Mouse (Mus musculus) macrophage (primary cell): ENCODE measurements at regions not wholly inside any gene's neighbourhood (a gene's known extent, or its start where the extent isn't known, plus 50 kb on each side); places are given as distances from the start of the nearest gene placed in this dataset.

Source experiments
- H3K27ac ChIP-seq: fragments of 350-480 bp; formaldehyde crosslinking; 2 replicates; pipeline ENCODE4 v1.9.0; 2021
- H3K36me3 ChIP-seq: fragments of 350-480 bp; formaldehyde crosslinking; 2 replicates; pipeline ENCODE4 v1.9.0; 2021; ENCODE audit errors: inconsistent target
- H3K4me3 ChIP-seq: fragments of 350-480 bp; formaldehyde crosslinking; 2 replicates; pipeline ENCODE4 v1.9.0; 2021; ENCODE audit errors: inconsistent target
- H3K79me2 ChIP-seq: fragments of 350-480 bp; formaldehyde crosslinking; 2 replicates; pipeline ENCODE4 v1.9.0; 2021; ENCODE audit errors: inconsistent target
- WGBS: methylation state at CpG from one replicate; pipeline ENCODE4 v1.1.7; 2026; ENCODE audit warnings: inconsistent platforms; ENCODE audit not compliant: missing documents; 5-methylcytosine and 5-hydroxymethylcytosine counted together

DNA sequence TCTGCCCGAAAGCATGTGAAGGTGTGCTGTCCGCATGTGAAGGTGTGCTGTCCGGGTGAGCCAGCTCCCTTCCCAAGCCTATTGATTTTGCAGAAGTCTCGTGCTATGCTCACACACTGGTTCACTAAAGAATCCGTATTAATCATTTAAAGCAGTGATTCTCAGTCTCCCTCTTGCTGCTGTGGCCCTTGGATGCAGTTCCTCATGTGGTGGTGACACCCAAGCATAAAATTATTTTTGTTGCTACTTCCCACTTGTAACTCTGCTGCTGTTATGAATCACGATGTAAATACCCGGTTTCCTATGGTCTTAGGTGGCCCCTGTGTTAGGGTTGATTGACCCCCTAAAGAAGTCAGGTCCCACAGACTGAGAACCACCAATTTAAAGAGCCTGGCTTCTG is 55.7 kb upstream of the Emb start:
- Histone ChIP-seq H3K27ac (no peak overlapping the region), H3K79me2 (no peaks in the 10 kb centered on the region), H3K4me3 (no peak overlapping the region), H3K36me3 (no peaks in the 10 kb centered on the region)
- WGBS: 74% methylated on average over 7 of the region's 7 CpGs

DNA sequence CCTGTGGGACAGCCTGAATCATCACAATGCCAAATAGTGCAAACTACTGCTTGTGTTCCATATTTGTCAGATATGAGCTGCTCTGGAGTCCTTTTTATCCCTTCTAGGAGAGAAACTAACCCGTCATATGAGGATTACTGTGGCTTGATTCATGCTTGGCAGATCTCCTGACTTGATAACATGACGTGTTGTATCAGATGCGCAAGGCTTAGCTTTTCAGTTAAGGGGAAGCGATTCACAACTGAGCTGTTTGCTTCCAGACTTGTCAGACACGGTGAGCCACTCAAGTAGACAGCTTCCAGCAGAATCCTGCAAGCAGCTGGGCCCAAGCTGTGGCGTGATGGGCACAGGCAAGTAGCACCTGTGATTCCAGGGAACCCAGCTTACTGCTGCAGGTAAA is 64.5 kb upstream of the Emb start:
- no peak overlapping the region for H3K4me3 ChIP-seq
- H3K36me3 ChIP-seq: no peaks in the 10 kb centered on the region
- WGBS: 41% methylated on average over 6 of the region's 6 CpGs

GRCm38 (mm10) chr13:117143255-117143654 is 65.1 kb upstream of the Emb start:
- Histone ChIP-seq H3K36me3 (no peaks in the 10 kb centered on the region), H3K79me2 (no peaks in the 10 kb centered on the region), H3K27ac (no peak overlapping the region), H3K4me3 (no peak overlapping the region)
- WGBS: 90% methylated on average over 4 of the region's 4 CpGs

More for the DNA sequence above, 64.5 kb upstream of the Emb start:
- Histone ChIP-seq H3K79me2 (no peaks in the 10 kb centered on the region), H3K27ac (peak overlapping the region; percentile 3; the same call in 1 of the 2 replicates)

DNA sequence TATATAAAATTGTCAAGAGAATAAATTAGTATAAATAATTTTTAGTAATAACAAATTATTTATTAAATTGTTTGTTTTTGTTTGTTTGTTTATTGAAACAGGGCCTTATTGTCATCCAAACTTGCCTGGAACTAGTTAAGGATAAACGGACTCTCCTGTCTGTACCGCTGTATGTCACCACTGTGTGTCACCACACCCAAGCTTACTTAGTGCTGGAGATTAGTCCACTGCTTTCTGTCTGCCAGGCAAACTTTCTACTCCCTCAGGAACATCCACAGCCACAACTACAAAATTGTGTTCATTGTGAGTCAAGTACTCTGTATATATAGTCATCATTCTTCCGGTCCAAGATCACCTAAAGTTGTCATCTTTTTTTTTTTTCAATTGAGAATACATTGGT is 74.0 kb upstream of the Emb start:
- H3K36me3 ChIP-seq: no peaks in the 10 kb centered on the region
- 85% methylated on average over 3 of the region's 3 CpGs for WGBS
- H3K79me2 ChIP-seq: no peaks in the 10 kb centered on the region
- H3K4me3 ChIP-seq: no peak overlapping the region
- H3K27ac ChIP-seq: no peak overlapping the region

GRCm38 (mm10) chr13:117132123-117132522 is 76.2 kb upstream of the Emb start:
- WGBS: 45% methylated on average over 1 of the region's 1 CpGs
- Histone ChIP-seq H3K36me3 (no peaks in the 10 kb centered on the region), H3K4me3 (no peak overlapping the region), H3K79me2 (no peaks in the 10 kb centered on the region), H3K27ac (no peak overlapping the region)

- H3K4me3 ChIP-seq: no peak overlapping the region
- WGBS: 26% methylated on average over 12 of the region's 12 CpGs
- no peaks in the 10 kb centered on the region for H3K79me2 ChIP-seq
- no peaks in the 10 kb centered on the region for H3K36me3 ChIP-seq
- 0 out of 2 replicates have a peak overlapping the region, but pooled peaks have one; percentile 12 for H3K27ac ChIP-seq
These were observed 80.4 kb upstream of the Emb start for GRCm38 (mm10) chr13:117127813-117128549.

GRCm38 (mm10) chr13:117127116-117127728 is 81.1 kb upstream of the Emb start:
- WGBS: 69% methylated on average over 8 of the region's 10 CpGs
- H3K4me3 ChIP-seq: no peak overlapping the region
- no peak overlapping the region for H3K27ac ChIP-seq
- H3K36me3 ChIP-seq: no peaks in the 10 kb centered on the region
- no peaks in the 10 kb centered on the region for H3K79me2 ChIP-seq

- Histone ChIP-seq H3K79me2 (no peaks in the 10 kb centered on the region), H3K27ac (no peak overlapping the region), H3K36me3 (no peaks in the 10 kb centered on the region), H3K4me3 (no peak overlapping the region)
- 92% methylated on average over 4 of the region's 4 CpGs for WGBS
These were observed 88.7 kb upstream of the Emb start for GRCm38 (mm10) chr13:117119636-117120035.

DNA sequence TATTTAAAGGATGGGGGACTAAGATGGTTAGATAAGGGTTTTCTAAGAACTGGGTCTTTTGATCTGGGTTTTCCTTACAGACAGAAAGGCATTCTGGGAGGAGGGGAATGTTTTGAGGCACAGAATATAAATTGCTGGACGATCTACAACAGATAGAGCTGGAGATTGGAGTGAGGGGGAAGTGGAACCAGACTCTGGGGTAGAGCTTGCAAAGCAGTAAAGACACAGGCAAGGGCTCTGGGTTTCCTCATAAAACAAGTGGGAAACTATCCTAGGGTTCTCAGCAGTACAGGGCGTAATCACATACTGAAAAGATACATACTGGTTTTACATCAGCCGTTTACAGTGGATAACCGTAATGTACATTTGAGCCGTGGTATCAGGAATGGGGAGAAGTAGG is 89.5 kb upstream of the Parp8 start:
- no peak overlapping the region for H3K27ac ChIP-seq
- no peaks in the 10 kb centered on the region for H3K36me3 ChIP-seq
- H3K79me2 ChIP-seq: no peaks in the 10 kb centered on the region
- WGBS: 66% methylated on average over 5 of the region's 5 CpGs
- H3K4me3 ChIP-seq: no peak overlapping the region

DNA sequence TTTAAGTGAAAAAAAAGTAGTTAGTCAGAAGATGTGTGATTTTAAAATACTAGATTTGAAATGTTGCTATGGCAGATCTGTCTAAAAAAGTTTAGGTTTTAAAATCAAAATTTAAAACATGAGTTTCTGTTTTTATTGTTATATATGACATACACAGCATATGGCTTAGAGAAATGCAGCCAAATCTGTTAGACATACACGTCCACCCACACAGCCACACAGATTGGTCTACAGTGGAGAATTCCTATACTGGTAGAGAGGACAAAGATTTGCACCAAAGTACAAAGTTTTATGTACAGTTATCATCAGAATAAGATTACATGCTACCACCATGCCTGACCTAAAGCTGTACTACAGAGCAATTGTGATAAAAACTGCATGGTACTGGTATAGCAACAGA is 87.1 kb upstream of the Parp8 start:
- WGBS: 100% methylated on average over 1 of the region's 1 CpGs
- no peaks in the 10 kb centered on the region for H3K36me3 ChIP-seq

DNA sequence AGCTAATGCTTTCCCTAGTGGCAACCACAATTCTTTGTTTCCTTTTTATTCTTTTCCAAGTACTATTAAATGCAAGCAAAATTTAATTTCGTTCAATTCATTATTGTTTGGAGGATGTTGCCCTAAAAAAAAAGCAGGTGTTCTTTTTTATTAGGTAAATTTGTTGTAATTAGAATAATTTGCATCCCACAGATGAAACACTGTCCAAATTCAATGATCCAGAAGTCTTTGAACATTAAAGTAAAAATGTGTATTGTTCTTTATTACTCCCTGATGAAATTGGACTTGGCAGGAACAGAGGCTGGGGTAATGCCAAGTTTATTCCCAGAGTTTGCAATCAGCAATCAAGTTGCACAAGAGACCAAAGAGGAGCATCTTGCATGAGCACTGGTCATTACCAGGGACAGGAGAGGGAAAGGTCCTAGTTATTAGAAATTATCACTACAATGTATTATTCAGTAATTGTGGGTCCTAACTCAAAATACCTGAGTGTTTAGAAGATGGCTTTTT is 79.9 kb upstream of the Parp8 start:
- Histone ChIP-seq H3K27ac (no peak overlapping the region), H3K36me3 (no peaks in the 10 kb centered on the region), H3K79me2 (no peaks in the 10 kb centered on the region), H3K4me3 (no peak overlapping the region)
- 89% methylated on average over 1 of the region's 1 CpGs for WGBS

More for the DNA sequence above, 87.1 kb upstream of the Parp8 start:
- Histone ChIP-seq H3K79me2 (no peaks in the 10 kb centered on the region), H3K27ac (no peak overlapping the region), H3K4me3 (no peak overlapping the region)

DNA sequence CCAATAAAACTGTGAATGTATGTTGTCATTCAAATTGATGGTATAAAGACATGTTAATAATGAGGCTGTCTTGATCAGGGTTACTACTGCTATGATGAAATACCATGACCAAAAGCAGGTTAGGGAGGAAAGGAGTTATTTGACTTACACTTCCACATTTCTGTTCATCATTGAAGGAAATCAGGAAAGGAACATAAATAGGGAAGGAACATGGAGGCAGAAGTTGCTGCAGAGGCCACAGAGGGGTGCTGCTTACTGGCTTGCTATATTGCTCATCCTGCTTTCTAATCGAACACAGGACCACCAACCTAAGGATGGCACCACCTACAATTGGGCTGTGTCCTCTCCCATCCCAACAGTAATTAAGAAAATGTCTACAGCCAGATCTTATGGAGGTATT is 69.4 kb upstream of the Parp8 start:
- Histone ChIP-seq H3K27ac (no peak overlapping the region), H3K79me2 (no peaks in the 10 kb centered on the region), H3K36me3 (no peaks in the 10 kb centered on the region), H3K4me3 (no peak overlapping the region)
- WGBS: 65% methylated on average over 1 of the region's 1 CpGs

- WGBS: 96% methylated on average over 3 of the region's 3 CpGs
- H3K27ac ChIP-seq: no peak overlapping the region
- no peaks in the 10 kb centered on the region for H3K79me2 ChIP-seq
- no peak overlapping the region for H3K4me3 ChIP-seq
- no peaks in the 10 kb centered on the region for H3K36me3 ChIP-seq
These were observed 63.3 kb upstream of the Parp8 start for GRCm38 (mm10) chr13:117088629-117089028.

DNA sequence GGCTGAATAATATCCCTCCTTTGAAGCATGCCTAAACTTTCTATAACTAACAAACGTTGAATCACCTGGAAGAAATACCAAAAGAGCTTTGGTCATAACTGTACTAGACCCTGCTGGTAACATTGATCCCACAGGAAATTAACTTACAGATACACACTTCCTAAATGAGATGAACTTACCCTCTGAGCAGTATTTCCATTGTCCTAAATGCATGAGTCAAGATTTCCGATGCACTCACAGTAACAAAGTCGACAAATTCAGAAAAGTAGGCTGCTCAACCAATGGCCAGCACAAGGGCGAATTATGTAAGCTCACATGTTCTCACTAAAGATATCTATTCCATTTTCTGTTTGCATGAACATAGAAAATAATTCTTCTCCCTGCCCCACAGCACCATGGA is 57.4 kb upstream of the Parp8 start:
- no peaks in the 10 kb centered on the region for H3K79me2 ChIP-seq
- H3K36me3 ChIP-seq: no peaks in the 10 kb centered on the region
- 89% methylated on average over 4 of the region's 4 CpGs for WGBS
- H3K27ac ChIP-seq: no peak overlapping the region
- H3K4me3 ChIP-seq: no peak overlapping the region

DNA sequence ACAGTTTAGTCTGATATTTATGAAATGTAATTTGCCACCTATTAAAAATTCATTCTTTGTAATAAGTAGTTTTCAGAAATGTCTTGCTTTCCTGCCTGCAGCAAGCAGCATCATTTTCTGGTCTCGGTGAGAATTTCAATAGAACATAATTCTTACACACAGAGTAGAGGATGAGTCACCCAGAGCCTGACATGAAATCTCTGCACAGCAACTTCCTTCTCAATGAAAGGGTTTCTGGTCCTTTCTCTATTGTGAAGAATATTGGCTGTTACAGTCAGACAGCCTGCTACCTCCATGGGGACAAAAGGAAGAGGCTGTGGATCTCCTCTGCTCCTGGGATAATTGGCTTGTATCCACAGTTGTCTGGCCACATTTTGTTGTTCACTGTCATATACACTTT is 54.0 kb upstream of the Parp8 start:
- Histone ChIP-seq H3K4me3 (no peak overlapping the region), H3K36me3 (no peaks in the 10 kb centered on the region), H3K27ac (no peak overlapping the region), H3K79me2 (no peaks in the 10 kb centered on the region)
- WGBS: 27% methylated on average over 1 of the region's 1 CpGs
